Mouse (Mus musculus): ENCODE measurements around the gene Stt3b. TPM values are rescaled to one million over a fixed set of nuclear protein-coding genes. Genes with fewer than 3 reads are reported as not detected.

Stt3b gene
- polyA plus RNA-seq, 1 experiment from 2014 or later: 91.3 TPM

DNA sequence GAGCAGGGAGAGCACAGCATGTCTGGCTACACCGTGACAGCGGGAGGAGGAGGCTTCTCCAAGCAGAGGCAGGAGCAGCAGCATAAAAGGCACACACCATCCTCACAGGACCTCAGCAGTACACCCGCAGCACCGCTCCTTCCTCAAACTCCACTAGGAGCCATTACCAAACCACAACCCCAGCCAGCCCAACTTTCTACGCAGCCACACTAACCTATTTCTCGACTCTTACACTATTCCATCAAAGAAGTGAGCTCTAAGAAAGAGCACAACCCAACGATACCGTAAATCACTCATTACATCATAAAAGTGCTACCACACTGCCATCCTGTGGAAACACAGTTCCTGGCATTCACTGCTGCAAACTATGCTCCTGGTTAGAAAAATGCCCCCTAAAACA, 48.8 kb downstream of the Stt3b start:
- no peak overlapping the region for H3K4me2 ChIP-seq (ENCODE audit: low read depth, low read length)
- 70% methylated on average over 8 of the region's 8 CpGs for WGBS
- peaks cover 22% of the 10 kb centered on the region for H3K36me3 ChIP-seq (ENCODE audit: control insufficient read depth, insufficient read depth, low read length)
- no peak for ATAC-seq (ENCODE audit: low read depth)
- no peak overlapping the region for H3K9ac ChIP-seq (ENCODE audit: low read length)
- H3K27ac ChIP-seq (ENCODE audit: low read length): no peak overlapping the region
- H3K4me1 ChIP-seq (replicated peaks; ENCODE audit: control insufficient read depth, insufficient read depth, low read length): no peaks in the 10 kb centered on the region
- no peaks in the 10 kb centered on the region for H3K27me3 ChIP-seq (ENCODE audit: control insufficient read depth, insufficient read depth, low read depth, low read length)
- H3K9me3 ChIP-seq (ENCODE audit: control insufficient read depth, low read length): no peaks in the 10 kb centered on the region
- H3K4me3 ChIP-seq (ENCODE audit: low read length): no peak overlapping the region

GRCm38 (mm10) chr9:115260464-115260863, 49.8 kb downstream of the Stt3b start:
- no peak overlapping the region for H3K4me3 ChIP-seq (ENCODE audit: low read length)
- peaks cover 19% of the 10 kb centered on the region for H3K36me3 ChIP-seq (ENCODE audit: control insufficient read depth, insufficient read depth, low read length)
- WGBS: 76% methylated on average over 7 of the region's 7 CpGs
- ATAC-seq (ENCODE audit: low read depth): no peak
- no peak overlapping the region for H3K9ac ChIP-seq (ENCODE audit: low read length)
- H3K27me3 ChIP-seq (ENCODE audit: control insufficient read depth, insufficient read depth, low read depth, low read length): no peaks in the 10 kb centered on the region
- H3K4me1 ChIP-seq (replicated peaks; ENCODE audit: control insufficient read depth, insufficient read depth, low read length): no peaks in the 10 kb centered on the region
- H3K4me2 ChIP-seq (ENCODE audit: low read depth, low read length): no peak overlapping the region
- no peaks in the 10 kb centered on the region for H3K9me3 ChIP-seq (ENCODE audit: control insufficient read depth, low read length)
- no peak overlapping the region for H3K27ac ChIP-seq (ENCODE audit: low read length)

DNA sequence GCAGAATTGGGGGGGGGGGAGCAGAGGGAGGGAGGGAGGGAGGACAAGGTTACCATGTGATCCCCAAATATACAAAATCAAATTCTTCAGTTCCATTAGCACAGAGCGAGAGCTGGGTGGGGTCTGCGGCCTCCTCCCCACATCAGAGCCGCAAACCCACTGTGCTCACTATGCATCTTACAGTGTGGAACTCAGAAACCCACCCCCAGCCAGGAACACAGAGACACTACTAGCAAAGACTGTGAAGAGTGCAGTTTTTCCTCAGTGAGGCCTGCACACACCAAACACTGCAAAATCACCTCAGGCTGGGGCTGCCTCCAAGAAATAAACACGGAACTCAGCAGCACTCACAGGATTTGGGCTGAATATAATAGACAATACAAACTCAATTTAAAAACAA, 50.4 kb downstream of the Stt3b start:
- no peaks in the 10 kb centered on the region for H3K27me3 ChIP-seq (ENCODE audit: control insufficient read depth, insufficient read depth, low read depth, low read length)
- no peaks in the 10 kb centered on the region for H3K9me3 ChIP-seq (ENCODE audit: control insufficient read depth, low read length)
- H3K36me3 ChIP-seq (ENCODE audit: control insufficient read depth, insufficient read depth, low read length): peaks cover 21% of the 10 kb centered on the region
- no peak for ATAC-seq (ENCODE audit: low read depth)
- no peak overlapping the region for H3K4me3 ChIP-seq (ENCODE audit: low read length)
- no peak overlapping the region for H3K9ac ChIP-seq (ENCODE audit: low read length)
- no peak overlapping the region for H3K4me2 ChIP-seq (ENCODE audit: low read depth, low read length)
- H3K4me1 ChIP-seq (replicated peaks; ENCODE audit: control insufficient read depth, insufficient read depth, low read length): no peaks in the 10 kb centered on the region
- 89% methylated on average over 4 of the region's 4 CpGs for WGBS
- no peak overlapping the region for H3K27ac ChIP-seq (ENCODE audit: low read length)

GRCm38 (mm10) chr9:115257733-115258286, 52.4 kb downstream of the Stt3b start:
- no peaks in the 10 kb centered on the region for H3K27me3 ChIP-seq (ENCODE audit: control insufficient read depth, insufficient read depth, low read depth, low read length)
- no peak overlapping the region for H3K4me2 ChIP-seq (ENCODE audit: low read depth, low read length)
- WGBS: 68% methylated on average over 6 of the region's 6 CpGs
- H3K4me3 ChIP-seq (ENCODE audit: low read length): no peak overlapping the region
- H3K9ac ChIP-seq (ENCODE audit: low read length): no peak overlapping the region
- H3K27ac ChIP-seq (ENCODE audit: low read length): no peak overlapping the region
- ATAC-seq (ENCODE audit: low read depth): no peak
- no peaks in the 10 kb centered on the region for H3K9me3 ChIP-seq (ENCODE audit: control insufficient read depth, low read length)
- H3K36me3 ChIP-seq (ENCODE audit: control insufficient read depth, insufficient read depth, low read length): peaks cover 25% of the 10 kb centered on the region
- H3K4me1 ChIP-seq (replicated peaks; ENCODE audit: control insufficient read depth, insufficient read depth, low read length): no peaks in the 10 kb centered on the region

DNA sequence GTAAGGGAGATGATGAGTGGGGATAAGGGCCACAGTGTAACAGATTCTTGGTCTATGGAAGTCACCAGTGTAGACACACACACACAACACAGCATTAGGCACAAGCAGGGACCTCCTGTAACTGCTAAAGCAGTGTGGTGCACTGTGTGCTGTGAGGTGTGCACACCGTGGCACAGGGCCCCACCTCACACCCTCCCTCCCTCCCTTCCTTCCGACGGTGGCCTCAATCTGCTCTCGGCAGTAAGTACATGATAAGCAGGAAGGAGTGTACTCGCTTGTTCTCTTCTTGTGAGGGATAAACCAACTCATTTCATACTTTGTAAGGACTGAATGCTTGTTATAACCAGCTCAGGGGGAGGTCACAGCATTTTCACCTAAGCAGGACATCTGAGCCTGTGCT, 61.1 kb downstream of the Stt3b start:
- H3K27ac ChIP-seq (ENCODE audit: low read length): no peak overlapping the region
- WGBS: 51% methylated on average over 5 of the region's 5 CpGs
- H3K9me3 ChIP-seq (ENCODE audit: control insufficient read depth, low read length): no peaks in the 10 kb centered on the region
- H3K4me1 ChIP-seq (replicated peaks; ENCODE audit: control insufficient read depth, insufficient read depth, low read length): peaks cover 3% of the 10 kb centered on the region; the same call in 1 of the 2 replicates
- H3K36me3 ChIP-seq (ENCODE audit: control insufficient read depth, insufficient read depth, low read length): peaks cover 49% of the 10 kb centered on the region
- no peak overlapping the region for H3K9ac ChIP-seq (ENCODE audit: low read length)
- H3K4me3 ChIP-seq (ENCODE audit: low read length): no peak overlapping the region
- H3K27me3 ChIP-seq (ENCODE audit: control insufficient read depth, insufficient read depth, low read depth, low read length): no peaks in the 10 kb centered on the region
- no peak overlapping the region for H3K4me2 ChIP-seq (ENCODE audit: low read depth, low read length)
- ATAC-seq (ENCODE audit: low read depth): no peak

DNA sequence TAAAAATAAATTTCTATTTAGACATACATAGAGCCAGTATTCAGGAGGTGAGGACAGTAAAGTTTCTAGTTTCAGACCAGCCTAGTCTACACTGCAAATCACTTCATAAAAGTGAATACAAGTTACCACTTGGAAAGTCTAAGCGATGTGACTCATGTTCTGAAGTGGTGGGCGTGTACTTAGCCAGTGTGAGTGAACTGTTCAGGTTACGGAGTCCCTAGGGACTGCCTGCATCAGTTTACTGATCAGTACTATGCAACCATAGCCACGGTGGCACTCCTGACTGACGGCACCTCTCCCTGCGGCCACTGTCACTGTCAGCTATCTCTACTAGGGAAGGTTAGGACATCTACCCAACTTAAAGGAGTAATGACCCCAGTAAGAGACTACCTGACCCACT, 65.1 kb downstream of the Stt3b start:
- no peaks in the 10 kb centered on the region for H3K9me3 ChIP-seq (ENCODE audit: control insufficient read depth, low read length)
- no peak overlapping the region for H3K9ac ChIP-seq (ENCODE audit: low read length)
- H3K4me3 ChIP-seq (ENCODE audit: low read length): no peak overlapping the region
- H3K27ac ChIP-seq (ENCODE audit: low read length): no peak overlapping the region
- peak; percentile 72 for ATAC-seq (ENCODE audit: low read depth)
- peaks cover 53% of the 10 kb centered on the region for H3K36me3 ChIP-seq (ENCODE audit: control insufficient read depth, insufficient read depth, low read length)
- WGBS: 63% methylated on average over 6 of the region's 6 CpGs
- peaks cover 3% of the 10 kb centered on the region; the same call in 1 of the 2 replicates for H3K4me1 ChIP-seq (replicated peaks; ENCODE audit: control insufficient read depth, insufficient read depth, low read length)
- H3K27me3 ChIP-seq (ENCODE audit: control insufficient read depth, insufficient read depth, low read depth, low read length): no peaks in the 10 kb centered on the region
- H3K4me2 ChIP-seq (ENCODE audit: low read depth, low read length): no peak overlapping the region

GRCm38 (mm10) chr9:115243630-115244029, 66.6 kb downstream of the Stt3b start:
- no peak overlapping the region; the same call in 1 of the 2 replicates for H3K27ac ChIP-seq (ENCODE audit: low read length)
- H3K4me2 ChIP-seq (ENCODE audit: low read depth, low read length): no peak overlapping the region
- H3K4me3 ChIP-seq (ENCODE audit: low read length): no peak overlapping the region
- no peaks in the 10 kb centered on the region for H3K9me3 ChIP-seq (ENCODE audit: control insufficient read depth, low read length)
- H3K36me3 ChIP-seq (ENCODE audit: control insufficient read depth, insufficient read depth, low read length): peaks cover 49% of the 10 kb centered on the region
- 73% methylated on average over 6 of the region's 6 CpGs for WGBS
- ATAC-seq (ENCODE audit: low read depth): peak; percentile 63
- H3K9ac ChIP-seq (ENCODE audit: low read length): no peak overlapping the region
- H3K27me3 ChIP-seq (ENCODE audit: control insufficient read depth, insufficient read depth, low read depth, low read length): no peaks in the 10 kb centered on the region
- peaks cover 3% of the 10 kb centered on the region; the same call in 1 of the 2 replicates for H3K4me1 ChIP-seq (replicated peaks; ENCODE audit: control insufficient read depth, insufficient read depth, low read length)

DNA sequence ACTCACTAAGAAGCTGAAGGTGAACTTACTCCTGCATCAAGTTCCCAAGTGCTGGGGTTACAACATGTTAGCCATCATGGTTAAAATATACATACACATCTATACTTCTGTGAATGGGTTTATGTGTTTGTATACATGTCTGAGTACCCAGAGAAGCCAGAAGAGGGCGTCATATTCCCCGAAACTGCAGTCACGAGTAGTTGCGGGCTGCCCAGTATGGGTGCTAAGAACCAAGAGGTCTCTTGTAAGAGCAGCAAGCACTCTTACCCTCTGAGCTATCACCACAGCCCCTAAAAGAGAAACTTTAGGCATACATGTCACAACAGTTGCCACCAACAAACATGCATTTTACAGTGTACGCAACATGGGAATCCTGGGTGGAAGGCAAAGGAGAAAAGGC, 70.4 kb downstream of the Stt3b start:
- Histone ChIP-seq H3K4me3 (ENCODE audit: low read length) (no peak overlapping the region), H3K27me3 (ENCODE audit: control insufficient read depth, insufficient read depth, low read depth, low read length) (no peaks in the 10 kb centered on the region), H3K9ac (ENCODE audit: low read length) (no peak overlapping the region), H3K36me3 (ENCODE audit: control insufficient read depth, insufficient read depth, low read length) (peaks cover 34% of the 10 kb centered on the region), H3K27ac (ENCODE audit: low read length) (no peak overlapping the region), H3K4me1 (replicated peaks; ENCODE audit: control insufficient read depth, insufficient read depth, low read length) (peaks cover 2% of the 10 kb centered on the region; the same call in 1 of the 2 replicates), H3K4me2 (ENCODE audit: low read depth, low read length) (no peak overlapping the region), H3K9me3 (ENCODE audit: control insufficient read depth, low read length) (no peaks in the 10 kb centered on the region)
- WGBS: 88% methylated on average over 5 of the region's 5 CpGs
- ATAC-seq (ENCODE audit: low read depth): no peak

DNA sequence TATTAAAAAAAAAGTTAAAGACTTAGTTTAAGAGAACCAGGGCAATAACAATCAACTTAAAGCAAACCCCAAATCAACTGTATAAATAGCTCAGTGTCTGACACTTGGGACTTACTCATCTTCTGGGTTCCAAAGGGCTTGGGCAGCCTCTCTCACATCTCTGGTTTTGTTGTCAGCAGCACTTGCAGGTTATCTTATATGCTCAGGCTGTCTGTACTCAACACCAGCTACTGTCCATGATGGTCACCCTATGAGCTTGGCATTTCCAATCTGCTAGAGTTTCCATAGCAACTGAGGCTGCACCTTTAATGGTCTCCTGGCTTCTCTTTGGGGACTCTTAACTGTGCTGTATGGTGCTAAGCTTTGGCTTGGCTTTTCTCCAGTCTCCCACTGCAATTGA, 72.3 kb downstream of the Stt3b start:
- H3K9ac ChIP-seq (ENCODE audit: low read length): no peak overlapping the region
- ATAC-seq (ENCODE audit: low read depth): no peak
- no peak overlapping the region for H3K4me3 ChIP-seq (ENCODE audit: low read length)
- H3K4me2 ChIP-seq (ENCODE audit: low read depth, low read length): no peak overlapping the region
- H3K9me3 ChIP-seq (ENCODE audit: control insufficient read depth, low read length): no peaks in the 10 kb centered on the region
- no peaks in the 10 kb centered on the region for H3K27me3 ChIP-seq (ENCODE audit: control insufficient read depth, insufficient read depth, low read depth, low read length)
- no peaks in the 10 kb centered on the region for H3K4me1 ChIP-seq (replicated peaks; ENCODE audit: control insufficient read depth, insufficient read depth, low read length)
- H3K27ac ChIP-seq (ENCODE audit: low read length): no peak overlapping the region
- peaks cover 24% of the 10 kb centered on the region for H3K36me3 ChIP-seq (ENCODE audit: control insufficient read depth, insufficient read depth, low read length)

GRCm38 (mm10) chr9:115236352-115236841, 73.8 kb downstream of the Stt3b start:
- Histone ChIP-seq H3K27ac (ENCODE audit: low read length) (no peak overlapping the region), H3K4me3 (ENCODE audit: low read length) (no peak overlapping the region), H3K4me1 (replicated peaks; ENCODE audit: control insufficient read depth, insufficient read depth, low read length) (no peaks in the 10 kb centered on the region), H3K9ac (ENCODE audit: low read length) (no peak overlapping the region), H3K4me2 (ENCODE audit: low read depth, low read length) (no peak overlapping the region), H3K27me3 (ENCODE audit: control insufficient read depth, insufficient read depth, low read depth, low read length) (no peaks in the 10 kb centered on the region), H3K9me3 (ENCODE audit: control insufficient read depth, low read length) (no peaks in the 10 kb centered on the region), H3K36me3 (ENCODE audit: control insufficient read depth, insufficient read depth, low read length) (peaks cover 14% of the 10 kb centered on the region)
- WGBS: 83% methylated on average over 8 of the region's 8 CpGs
- no peak for ATAC-seq (ENCODE audit: low read depth)
